Mouse (Mus musculus) limb, embryonic 10.5 days (tissue): ENCODE measurements around the gene Furin. TPM values are rescaled to one million over a fixed set of nuclear protein-coding genes. Genes with fewer than 3 reads are reported as not detected.

Experiments used
- DNase-seq: peaks from one replicate; pipeline ENCODE4 v3.0.0-alpha.2; 2017; ENCODE audit warnings: low spot score
- H3K27ac ChIP-seq: fragments of 300-500 bp; sonication (generic); 2 replicates; pipeline ENCODE4 v1.5.1; 2016; ENCODE audit warnings: mild to moderate bottlenecking
- H3K27me3 ChIP-seq: fragments of 300-500 bp; sonication (generic); 2 replicates; pipeline ENCODE4 v1.6.1; 2016; ENCODE audit warnings: low read depth, mild to moderate bottlenecking; ENCODE audit not compliant: poor library complexity, severe bottlenecking
- H3K36me3 ChIP-seq: fragments of 300-500 bp; sonication (generic); 2 replicates; pipeline ENCODE4 v1.6.1; 2016; ENCODE audit warnings: mild to moderate bottlenecking, moderate library complexity
- H3K4me1 ChIP-seq: fragments of 300-500 bp; sonication (generic); 2 replicates; pipeline ENCODE4 v1.6.1; 2016
- H3K4me3 ChIP-seq: fragments of 300-500 bp; sonication (generic); 2 replicates; pipeline ENCODE4 v1.5.1; 2016; ENCODE audit warnings: mild to moderate bottlenecking, moderate library complexity
- H3K9me3 ChIP-seq: fragments of 300-500 bp; sonication (generic); replicated peaks from 2 replicates; pipeline ENCODE4 v1.6.1; 2016; ENCODE audit warnings: mild to moderate bottlenecking
- WGBS: fragments of 180-500 bp; shearing (Covaris S2); methylation state at CpG from one replicate; pipeline ENCODE4 v1.1.7; 2016; 5-methylcytosine and 5-hydroxymethylcytosine counted together
- polyA plus RNA-seq: library from polyadenylated mRNA; unstranded; fragments of >200 nt; fragmentation: Nextera tagmentation; extraction: Ambion mirVana; gene quantifications from 2 replicates; pipeline ENCODE4 v1.2.1, GENCODE M21; 2016

The Furin gene
- polyA plus RNA-seq, 1 experiment from 2014 or later: 8.8 TPM

DNA sequence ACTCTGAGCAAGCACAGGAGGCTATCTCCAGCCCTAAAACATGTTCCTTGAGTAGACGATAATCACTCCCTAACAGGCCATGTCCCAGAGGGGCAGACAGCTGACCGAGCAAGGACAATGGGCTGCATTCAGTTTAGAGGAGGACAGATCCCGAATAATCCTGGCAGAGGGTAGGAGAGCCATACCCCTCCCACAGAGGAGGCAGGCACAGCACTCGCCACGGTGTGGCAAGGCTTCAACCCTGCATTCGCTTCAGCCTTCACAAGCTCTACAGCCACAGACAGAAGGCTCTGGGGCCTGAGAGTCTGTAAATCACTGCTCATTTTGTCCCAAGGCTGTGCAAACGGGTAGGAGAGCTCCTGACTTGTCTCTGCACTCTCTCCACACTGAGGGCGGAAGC is 48.1 kb downstream of the Furin start:
- Histone ChIP-seq H3K36me3 (peaks cover 94% of the 10 kb centered on the region), H3K4me3 (no peak overlapping the region), H3K4me1 (no peaks in the 10 kb centered on the region), H3K27me3 (no peaks in the 10 kb centered on the region), H3K9me3 (no peaks in the 10 kb centered on the region), H3K27ac (no peak overlapping the region)
- 79% methylated on average over 8 of the region's 8 CpGs for WGBS
- DNase-seq: no peak

- no peak for DNase-seq
- Histone ChIP-seq H3K9me3 (no peaks in the 10 kb centered on the region), H3K4me1 (no peaks in the 10 kb centered on the region), H3K4me3 (no peak overlapping the region), H3K36me3 (peaks cover 92% of the 10 kb centered on the region), H3K27me3 (no peaks in the 10 kb centered on the region), H3K27ac (no peak overlapping the region)
- 92% methylated on average over 13 of the region's 13 CpGs for WGBS
These were observed 48.9 kb downstream of the Furin start for GRCm38 (mm10) chr7:80356351-80356750.

DNA sequence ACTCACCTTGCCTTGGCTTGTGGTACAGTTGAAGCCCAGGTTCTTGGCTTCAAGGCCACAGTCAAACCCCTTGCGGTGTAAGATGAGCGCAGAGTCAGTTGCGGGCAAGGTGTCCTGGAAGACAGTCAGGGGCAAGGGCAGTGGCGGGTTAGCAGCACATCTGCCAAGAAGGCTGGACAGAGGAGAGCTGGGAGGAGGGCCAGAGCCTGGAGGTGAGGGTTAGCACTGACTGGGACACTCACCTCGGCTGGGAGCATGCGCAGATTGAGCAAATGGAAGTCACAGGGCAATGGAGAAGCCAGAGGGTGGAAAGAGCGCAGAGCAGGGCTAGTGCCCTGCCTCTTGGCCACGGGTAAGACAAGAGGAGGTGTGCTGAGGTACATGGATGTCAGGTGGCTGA is 52.3 kb downstream of the Furin start:
- no peaks in the 10 kb centered on the region for H3K27me3 ChIP-seq
- no peaks in the 10 kb centered on the region for H3K9me3 ChIP-seq
- H3K27ac ChIP-seq: no peak overlapping the region
- peaks cover 4% of the 10 kb centered on the region for H3K4me1 ChIP-seq
- WGBS: 93% methylated on average over 8 of the region's 8 CpGs
- H3K36me3 ChIP-seq: peaks cover 73% of the 10 kb centered on the region
- no peak overlapping the region for H3K4me3 ChIP-seq
- DNase-seq: no peak

DNA sequence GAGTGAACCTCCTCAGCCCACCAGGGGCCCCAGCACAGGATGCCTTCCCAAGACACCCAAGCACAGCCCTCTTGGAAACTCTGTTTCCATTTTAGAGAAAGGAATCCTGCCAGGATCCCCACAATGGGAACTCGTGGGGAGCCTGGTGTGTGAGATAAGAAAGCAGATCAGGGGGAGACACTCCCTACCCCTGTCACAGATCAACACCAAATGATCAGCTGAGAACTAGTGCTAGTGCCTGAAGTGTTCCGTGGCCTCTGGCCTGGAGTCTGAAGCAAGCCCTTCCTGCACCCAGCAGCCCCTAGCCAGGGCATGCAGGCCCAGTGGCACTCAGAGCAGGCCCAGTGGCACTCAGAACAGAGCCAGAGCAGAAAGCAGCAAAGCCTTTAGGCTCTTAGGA is 54.4 kb downstream of the Furin start:
- Histone ChIP-seq H3K27ac (no peak overlapping the region), H3K36me3 (peaks cover 57% of the 10 kb centered on the region), H3K27me3 (no peaks in the 10 kb centered on the region), H3K4me1 (peaks cover 17% of the 10 kb centered on the region), H3K4me3 (no peak overlapping the region), H3K9me3 (no peaks in the 10 kb centered on the region)
- WGBS: 80% methylated on average over 2 of the region's 2 CpGs
- no peak for DNase-seq

GRCm38 (mm10) chr7:80347670-80348586 is 57.3 kb downstream of the Furin start:
- peaks cover 26% of the 10 kb centered on the region for H3K4me1 ChIP-seq
- H3K27me3 ChIP-seq: no peaks in the 10 kb centered on the region
- H3K36me3 ChIP-seq: peaks cover 39% of the 10 kb centered on the region
- no peaks in the 10 kb centered on the region; the same call in 1 of the 2 replicates for H3K9me3 ChIP-seq
- WGBS: 70% methylated on average over 13 of the region's 13 CpGs
- H3K4me3 ChIP-seq: no peak overlapping the region
- peak overlapping the region; percentile 3; the same call in 1 of the 2 replicates for H3K27ac ChIP-seq
- DNase-seq: no peak

GRCm38 (mm10) chr7:80346830-80347229 is 58.4 kb downstream of the Furin start:
- H3K36me3 ChIP-seq: peaks cover 29% of the 10 kb centered on the region
- peak overlapping the region; percentile 3; the same call in 1 of the 2 replicates for H3K27ac ChIP-seq
- no peak for DNase-seq
- H3K4me3 ChIP-seq: no peak overlapping the region
- H3K9me3 ChIP-seq: no peaks in the 10 kb centered on the region; the same call in 1 of the 2 replicates
- H3K27me3 ChIP-seq: peaks cover 5% of the 10 kb centered on the region; the same call in 1 of the 2 replicates
- 91% methylated on average over 5 of the region's 5 CpGs for WGBS
- peaks cover 35% of the 10 kb centered on the region for H3K4me1 ChIP-seq

DNA sequence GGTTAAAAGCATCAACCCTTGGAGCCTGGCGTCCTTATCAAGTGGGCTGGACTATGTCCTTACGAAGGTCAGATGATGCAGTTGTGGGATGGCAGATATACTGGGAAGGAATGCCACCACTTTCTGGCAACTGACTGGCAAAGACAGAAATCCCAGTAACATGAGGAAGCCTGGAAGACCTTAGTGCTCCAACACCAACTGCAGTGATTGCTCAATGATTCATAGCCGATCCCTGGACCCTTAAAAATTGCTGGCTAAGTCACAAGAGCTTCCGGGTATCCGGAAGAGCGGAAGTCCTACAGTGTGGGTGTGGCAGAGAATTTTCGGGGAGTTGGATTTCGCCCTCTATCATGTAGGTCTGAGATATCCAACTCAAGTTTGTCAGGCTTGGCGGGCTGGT is 59.1 kb downstream of the Furin start:
- peaks cover 24% of the 10 kb centered on the region for H3K36me3 ChIP-seq
- H3K9me3 ChIP-seq: no peaks in the 10 kb centered on the region; the same call in 1 of the 2 replicates
- H3K4me3 ChIP-seq: no peak overlapping the region
- peaks cover 40% of the 10 kb centered on the region for H3K4me1 ChIP-seq
- no peak overlapping the region for H3K27ac ChIP-seq
- DNase-seq: no peak
- 93% methylated on average over 9 of the region's 9 CpGs for WGBS
- peaks cover 7% of the 10 kb centered on the region; the same call in 1 of the 2 replicates for H3K27me3 ChIP-seq

DNA sequence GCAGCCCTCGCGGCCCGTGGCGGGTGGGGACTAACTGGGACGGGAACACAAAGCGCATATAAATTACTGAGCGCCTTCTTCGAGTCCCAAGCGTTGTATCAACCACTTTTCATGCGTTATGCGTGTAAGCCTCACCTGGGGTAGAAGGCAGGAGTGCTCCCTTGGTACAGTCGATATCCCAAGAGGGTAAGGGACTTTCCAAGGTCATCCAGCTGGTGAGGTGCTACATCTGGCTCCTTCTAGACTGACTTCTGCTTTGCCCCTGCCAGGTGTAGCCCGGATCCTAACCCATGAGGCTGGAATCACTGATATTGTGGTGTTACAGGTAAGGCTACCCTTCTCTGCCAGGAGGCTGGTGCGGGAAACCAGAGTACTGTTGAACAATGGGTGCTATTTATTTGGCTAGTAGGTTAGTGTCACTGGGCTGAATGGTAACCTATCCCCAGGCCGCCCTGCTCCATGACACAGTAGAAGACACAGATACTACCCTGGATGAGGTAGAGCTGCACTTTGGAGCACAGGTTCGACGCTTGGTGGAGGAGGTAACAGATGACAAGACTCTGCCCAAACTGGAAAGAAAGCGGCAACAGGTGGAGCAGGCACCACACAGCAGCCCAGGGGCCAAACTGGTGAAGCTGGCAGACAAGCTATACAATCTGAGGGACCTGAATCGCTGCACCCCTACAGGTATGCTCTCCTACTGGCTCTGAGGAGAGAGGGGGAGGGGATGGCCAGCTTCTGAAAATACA is 61.8 kb downstream of the Furin start:
- Histone ChIP-seq H3K27me3 (peaks cover 7% of the 10 kb centered on the region; the same call in 1 of the 2 replicates), H3K36me3 (peaks cover 10% of the 10 kb centered on the region), H3K27ac (peak overlapping the region; percentile 93), H3K9me3 (no peaks in the 10 kb centered on the region; the same call in 1 of the 2 replicates), H3K4me3 (peak overlapping the region; percentile 71), H3K4me1 (peaks cover 59% of the 10 kb centered on the region)
- WGBS: 26% methylated on average over 19 of the region's 19 CpGs
- DNase-seq: no peak

- peak within 1 kb of the TSS; percentile 71 for H3K4me3 ChIP-seq
- H3K4me1 ChIP-seq: peaks cover 55% of the 10 kb centered on the region
- H3K9me3 ChIP-seq: no peaks in the 10 kb centered on the region; the same call in 1 of the 2 replicates
- peak; percentile 97 for DNase-seq
- under 1% methylated on average over 25 of the region's 25 CpGs for WGBS
- H3K36me3 ChIP-seq: peaks cover 12% of the 10 kb centered on the region
- H3K27me3 ChIP-seq: peaks cover 7% of the 10 kb centered on the region; the same call in 1 of the 2 replicates
- peak within 1 kb of the TSS; percentile 93 for H3K27ac ChIP-seq
These were observed 62.4 kb downstream of the Furin start, which contains the start of gene Hddc3 for GRCm38 (mm10) chr7:80342858-80343257. Gene Hddc3, plus strand, starts transcription at chr7:80343104.

DNA sequence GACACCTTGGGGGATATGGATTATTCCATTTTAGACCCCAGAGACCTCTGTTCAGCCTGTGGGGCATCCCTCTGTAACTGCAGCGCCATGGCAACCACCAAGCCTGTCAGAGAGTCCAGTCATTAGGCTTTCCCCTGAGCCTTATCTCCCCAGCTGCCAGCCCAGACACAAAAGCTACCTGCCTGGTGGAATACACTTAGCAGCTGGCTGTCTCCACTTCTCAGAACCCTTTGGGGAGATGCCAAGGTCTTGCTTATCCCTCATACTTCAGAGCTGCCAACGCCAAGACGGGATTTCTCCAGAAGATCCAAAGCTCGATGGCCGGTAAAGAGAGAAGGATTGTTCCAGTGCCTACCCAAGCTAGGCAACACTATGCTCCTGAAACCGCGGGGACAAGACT is 63.4 kb downstream of the Furin start:
- Histone ChIP-seq H3K36me3 (peaks cover 23% of the 10 kb centered on the region), H3K27ac (no peak overlapping the region)
- 83% methylated on average over 7 of the region's 7 CpGs for WGBS

DNA sequence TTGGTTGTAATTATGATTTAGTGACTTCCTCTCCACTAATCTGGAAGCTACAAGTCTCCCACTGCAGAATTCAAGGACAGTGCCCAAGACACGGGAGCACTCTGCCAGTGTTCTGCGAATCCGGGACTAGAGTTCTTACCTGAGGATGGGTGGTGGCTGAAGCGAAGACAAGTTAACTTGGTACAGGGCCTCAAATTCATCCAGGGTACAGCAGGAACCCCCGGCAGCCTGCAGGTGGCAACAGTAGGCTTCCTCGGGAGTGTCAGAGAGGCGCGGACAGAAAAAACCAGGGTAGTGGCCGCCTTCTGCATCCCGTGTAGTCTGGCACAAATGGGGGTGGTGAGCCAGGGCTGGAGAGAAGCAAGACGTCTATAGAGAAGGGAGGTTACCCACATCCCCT is 64.4 kb downstream of the Furin start, which contains the start of gene Unc45a:
Gene Unc45a, minus strand, starts transcription at position 213 of the 400 bp plus-strand sequence.
- Histone ChIP-seq H3K4me1 (peaks cover 42% of the 10 kb centered on the region), H3K9me3 (no peaks in the 10 kb centered on the region; the same call in 1 of the 2 replicates), H3K27ac (peak within 1 kb of the TSS; percentile 82), H3K27me3 (peaks cover 7% of the 10 kb centered on the region; the same call in 1 of the 2 replicates), H3K36me3 (peaks cover 28% of the 10 kb centered on the region), H3K4me3 (peak within 1 kb of the TSS; percentile 71)
- 2% methylated on average over 11 of the region's 11 CpGs for WGBS
- peak; percentile 80 for DNase-seq

More for the DNA sequence above, 63.4 kb downstream of the Furin start:
- Histone ChIP-seq H3K4me3 (no peak overlapping the region), H3K4me1 (peaks cover 44% of the 10 kb centered on the region), H3K27me3 (peaks cover 7% of the 10 kb centered on the region; the same call in 1 of the 2 replicates), H3K9me3 (no peaks in the 10 kb centered on the region; the same call in 1 of the 2 replicates)
- DNase-seq: no peak

DNA sequence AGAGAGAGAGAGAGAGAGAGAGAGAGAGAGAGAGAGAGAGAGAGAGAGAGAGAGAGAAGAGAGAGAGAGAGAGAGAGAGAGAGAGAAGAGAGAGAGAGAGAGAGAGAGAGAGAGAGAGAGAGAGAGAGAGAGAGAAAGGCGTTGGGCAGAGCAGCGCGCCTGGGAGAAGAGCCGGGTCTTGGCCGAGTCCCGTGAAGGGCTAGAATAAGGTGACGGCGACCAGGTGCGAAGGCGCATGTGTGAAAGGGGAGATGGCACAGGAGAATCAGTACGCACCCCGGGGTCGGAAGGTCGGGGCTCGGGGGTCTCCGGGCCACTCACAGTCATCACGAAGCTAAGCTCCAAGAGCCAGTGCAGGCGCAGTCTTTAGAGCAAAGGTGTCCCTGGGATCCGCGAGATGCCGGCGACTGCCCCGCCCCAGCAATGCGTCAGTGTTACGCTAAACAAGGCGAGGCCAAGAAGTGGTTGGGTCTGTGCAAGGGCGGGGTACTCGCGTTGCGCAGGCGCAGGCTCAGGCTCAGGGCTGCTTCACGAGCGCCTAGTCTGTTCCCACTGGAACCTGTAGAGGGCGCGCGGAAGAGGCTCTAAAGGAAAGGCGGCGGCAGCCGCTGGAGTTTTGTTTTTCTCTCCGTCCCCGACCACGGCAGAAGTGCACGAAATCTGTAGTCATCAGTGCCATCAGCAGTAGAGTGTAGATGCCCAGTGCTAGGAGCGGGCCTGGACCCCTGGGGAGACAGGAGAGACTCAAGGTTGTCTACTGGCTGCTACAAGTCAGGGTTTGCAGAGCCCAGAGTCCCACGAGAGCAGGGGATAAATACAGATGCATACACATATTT is 65.2 kb downstream of the Furin start:
- peak overlapping the region; percentile 71 for H3K4me3 ChIP-seq
- peaks cover 7% of the 10 kb centered on the region; the same call in 1 of the 2 replicates for H3K27me3 ChIP-seq
- no peaks in the 10 kb centered on the region for H3K9me3 ChIP-seq
- peak overlapping the region; percentile 82 for H3K27ac ChIP-seq
- peak; percentile 97 for DNase-seq
- peaks cover 30% of the 10 kb centered on the region for H3K36me3 ChIP-seq
- WGBS: 1% methylated on average over 45 of the region's 45 CpGs
- H3K4me1 ChIP-seq: peaks cover 42% of the 10 kb centered on the region
